Mouse (Mus musculus) right cerebral cortex, postnatal 10 days (tissue): Measurements from ENCODE around the gene R3hdm2.

ENCODE experiments used
- DNase-seq, 2 experiments: peaks; one replicate each; pipeline ENCODE4 v3.0.0; 2021; ENCODE audit warnings: low spot score in 2 of 2

R3hdm2 gene

GRCm38 (mm10) chr10:127380251-127380691, at the start of gene R3hdm2:
Gene R3hdm2, plus strand, starts transcription at chr10:127380327.
- DNase-seq, result peak; percentile 95 to 96

GRCm38 (mm10) chr10:127332211-127332874, 47.8 kb upstream of the R3hdm2 start:
- DNase-seq, result no peak

DNA sequence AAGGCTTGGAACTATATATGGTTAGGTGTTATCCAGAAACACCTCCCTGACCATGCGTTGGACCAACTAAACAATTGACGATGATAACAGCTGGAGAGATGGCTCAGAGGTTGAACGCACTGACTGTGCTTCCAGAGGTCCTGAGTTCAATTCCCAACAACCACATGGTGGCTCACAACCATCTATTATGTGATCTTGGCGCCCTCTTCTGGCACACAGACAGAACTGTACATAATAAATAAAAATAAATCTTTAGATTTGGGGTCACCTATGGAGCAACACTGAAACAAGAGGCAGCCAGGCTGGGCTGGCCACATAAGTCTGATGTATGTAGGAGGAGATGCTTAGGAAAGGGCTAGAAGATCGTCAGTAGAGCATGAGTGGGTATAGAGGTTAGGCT, 47.0 kb upstream of the R3hdm2 start:
- DNase-seq, result no peak

DNA sequence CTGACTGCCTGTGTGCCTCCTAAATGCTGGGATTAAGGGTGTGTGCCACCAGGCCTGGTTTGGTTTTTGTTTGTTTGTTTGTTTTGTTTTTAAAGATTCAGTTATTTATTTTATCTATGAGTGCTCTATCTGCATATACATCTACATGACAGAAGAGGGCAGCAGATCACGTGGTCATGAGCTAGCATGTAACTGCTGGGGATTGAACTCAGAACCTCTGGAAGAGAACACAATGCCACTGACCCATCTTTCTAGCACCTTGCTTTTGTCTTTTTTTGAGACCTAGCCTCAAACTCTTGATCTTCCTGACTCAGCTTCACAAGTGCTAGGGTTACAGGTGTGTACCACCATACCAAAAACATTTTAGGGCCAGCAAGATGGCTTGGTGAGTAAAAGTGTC, 44.9 kb upstream of the R3hdm2 start:
- no peak for DNase-seq

DNA sequence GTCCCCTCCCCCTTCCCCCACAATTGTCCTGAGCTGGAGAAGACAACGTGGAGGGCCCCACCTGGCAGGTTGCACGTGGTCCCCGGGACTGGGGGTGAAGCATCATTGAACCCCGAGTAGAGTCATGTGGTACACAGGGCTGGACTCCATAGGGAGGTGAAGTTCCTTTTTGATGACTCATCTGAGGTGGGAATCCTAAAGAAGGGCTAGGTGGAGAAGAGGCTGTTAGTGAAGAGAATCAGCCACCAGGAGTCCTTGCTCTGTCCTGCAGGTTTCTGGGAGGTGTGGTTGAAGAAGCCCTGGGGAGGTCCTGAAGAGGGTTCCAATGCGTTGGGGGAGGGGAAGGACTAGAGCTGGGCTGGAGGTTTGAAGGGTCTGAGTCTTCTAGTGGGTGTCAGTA, 43.2 kb upstream of the R3hdm2 start:
- no peak for DNase-seq

DNA sequence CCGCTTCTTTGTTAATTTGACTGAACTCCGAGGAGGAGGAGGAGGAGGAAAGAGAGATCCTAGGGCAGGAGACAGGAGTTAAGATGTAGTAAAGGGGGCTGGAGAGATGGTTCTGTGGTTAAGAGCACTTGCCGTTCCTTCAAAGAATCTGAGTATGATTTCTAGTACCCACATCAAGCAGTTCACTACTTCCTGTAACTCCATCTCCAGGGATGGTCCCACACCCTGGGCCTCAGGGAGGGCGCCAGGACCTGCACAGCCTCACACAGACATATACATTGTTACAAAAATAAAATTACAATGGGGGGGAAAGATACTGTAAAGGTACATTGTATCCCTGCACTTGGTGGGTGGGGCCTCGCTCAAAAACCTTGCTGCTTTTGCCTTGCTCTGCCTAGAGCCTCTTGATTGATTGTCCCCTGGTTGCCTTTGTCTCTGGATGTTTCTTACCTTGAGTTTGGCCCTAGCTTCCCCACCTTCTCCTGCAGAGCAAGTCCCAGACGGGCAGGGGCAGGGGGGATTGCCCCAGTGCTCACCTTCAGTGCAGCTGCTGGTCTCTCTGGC, 42.5 kb upstream of the R3hdm2 start:
- DNase-seq, result no peak

- DNase-seq, result peak; percentile 91 to 92
Observed at GRCm38 (mm10) chr10:127338930-127339682, 41.0 kb upstream of the R3hdm2 start.

GRCm38 (mm10) chr10:127339683-127340576, 40.2 kb upstream of the R3hdm2 start:
- no peak for DNase-seq

DNA sequence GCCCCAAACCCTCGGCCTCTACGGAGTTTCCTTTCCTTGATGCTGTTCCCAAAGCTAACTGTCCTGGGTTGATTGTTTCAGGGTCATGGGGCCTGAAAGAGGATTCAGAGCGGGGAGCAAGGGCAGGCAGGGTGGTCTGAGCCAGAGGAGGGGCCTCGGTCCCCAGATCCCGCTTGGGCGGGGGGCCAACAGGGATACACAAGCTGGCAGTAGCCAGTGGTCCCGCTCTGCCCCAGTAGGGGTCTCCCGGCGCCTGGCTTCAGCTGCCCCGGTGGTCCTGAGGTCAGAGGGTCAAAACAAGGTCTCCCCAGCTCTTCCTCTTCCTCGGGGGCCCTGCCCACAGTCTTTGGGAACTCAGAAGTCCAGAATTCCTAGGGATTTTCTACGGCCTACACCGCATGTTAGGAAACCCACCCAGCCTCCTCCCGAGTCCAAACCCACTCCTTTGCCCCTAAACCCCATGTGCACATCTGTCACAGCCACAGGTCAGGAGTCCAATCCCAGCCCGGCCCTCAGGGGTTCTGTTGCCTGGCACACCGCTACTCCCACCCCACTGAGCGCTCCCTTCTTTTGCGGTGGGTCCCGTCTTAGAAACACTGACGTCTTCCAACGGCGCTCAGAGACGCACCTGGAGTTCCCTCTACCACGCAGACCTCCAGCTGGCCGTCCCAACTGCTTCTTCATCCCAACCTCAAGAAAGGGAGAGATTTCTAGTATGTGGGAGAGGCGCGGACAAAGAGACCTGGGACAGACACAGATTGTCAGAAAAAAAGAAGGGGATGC, 39.4 kb upstream of the R3hdm2 start:
- DNase-seq, result no peak

- no peak for DNase-seq
Observed at GRCm38 (mm10) chr10:127341360-127341690, 38.8 kb upstream of the R3hdm2 start.

DNA sequence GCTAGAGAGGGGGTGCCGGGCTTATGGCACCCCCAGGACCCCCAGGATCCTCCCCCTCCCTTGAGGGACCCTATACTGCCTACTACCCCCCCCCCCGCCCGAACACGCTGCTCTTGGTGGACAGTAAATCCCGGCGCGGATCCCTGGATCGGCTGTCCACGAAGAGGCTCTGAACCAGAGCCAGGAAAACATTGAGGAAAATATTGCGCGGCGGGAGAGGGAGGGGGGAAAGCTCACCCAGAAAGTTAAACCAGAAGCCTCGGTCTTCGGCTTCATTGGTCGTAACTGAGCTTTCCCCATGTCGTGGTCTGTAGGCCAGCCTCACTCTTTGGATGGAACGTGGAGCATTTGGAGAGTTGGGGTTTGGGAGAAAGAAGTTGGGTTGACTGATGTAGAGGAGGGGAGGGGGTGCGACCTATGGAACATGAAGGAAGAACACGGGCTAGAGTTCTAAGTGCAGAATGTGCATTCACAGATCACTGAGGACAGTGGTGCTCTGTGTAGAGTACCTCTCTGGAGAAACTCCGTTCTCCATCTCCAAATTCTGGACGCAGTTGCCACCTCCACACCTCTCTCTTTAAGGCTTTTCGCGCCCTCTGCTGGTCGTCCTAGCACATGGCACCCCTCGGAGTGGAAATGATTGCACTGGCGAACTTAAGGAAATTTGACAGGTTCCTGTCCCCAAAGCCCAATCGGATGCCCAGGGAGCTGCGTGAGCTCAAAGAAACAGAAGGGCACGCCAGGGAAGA, 38.1 kb upstream of the R3hdm2 start, which contains the start of gene Gli1:
Gene Gli1 (minus strand): TSS at position 84 of the 749 bp plus-strand sequence.
- peak; percentile 76 to 87 for DNase-seq

GRCm38 (mm10) chr10:127343029-127343428, 37.1 kb upstream of the R3hdm2 start:
- DNase-seq, result no peak

- DNase-seq, result no peak
Observed at GRCm38 (mm10) chr10:127346173-127346572, 34.0 kb upstream of the R3hdm2 start.

DNA sequence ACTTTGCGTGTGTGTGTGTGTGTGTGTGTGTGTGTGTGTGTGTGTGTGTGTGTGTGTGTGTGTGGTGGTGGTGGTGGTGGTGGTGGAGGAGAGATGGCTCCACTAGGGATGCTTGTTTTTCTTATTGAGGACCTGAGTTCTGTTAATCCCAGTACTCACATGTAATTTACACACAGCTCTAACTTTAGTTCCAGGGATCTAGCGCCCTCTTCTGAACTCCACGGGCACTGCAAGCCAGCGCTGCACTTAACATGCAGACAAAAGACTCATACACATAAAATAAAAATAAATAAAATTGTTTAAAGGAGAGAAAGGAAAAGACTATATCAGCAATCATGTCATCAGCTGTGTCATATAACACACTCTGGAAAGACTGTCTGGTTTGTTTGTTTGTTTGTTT, 31.2 kb upstream of the R3hdm2 start:
- DNase-seq, result no peak

GRCm38 (mm10) chr10:127349810-127350209, 30.3 kb upstream of the R3hdm2 start:
- peak; percentile 51 to 68 for DNase-seq

DNA sequence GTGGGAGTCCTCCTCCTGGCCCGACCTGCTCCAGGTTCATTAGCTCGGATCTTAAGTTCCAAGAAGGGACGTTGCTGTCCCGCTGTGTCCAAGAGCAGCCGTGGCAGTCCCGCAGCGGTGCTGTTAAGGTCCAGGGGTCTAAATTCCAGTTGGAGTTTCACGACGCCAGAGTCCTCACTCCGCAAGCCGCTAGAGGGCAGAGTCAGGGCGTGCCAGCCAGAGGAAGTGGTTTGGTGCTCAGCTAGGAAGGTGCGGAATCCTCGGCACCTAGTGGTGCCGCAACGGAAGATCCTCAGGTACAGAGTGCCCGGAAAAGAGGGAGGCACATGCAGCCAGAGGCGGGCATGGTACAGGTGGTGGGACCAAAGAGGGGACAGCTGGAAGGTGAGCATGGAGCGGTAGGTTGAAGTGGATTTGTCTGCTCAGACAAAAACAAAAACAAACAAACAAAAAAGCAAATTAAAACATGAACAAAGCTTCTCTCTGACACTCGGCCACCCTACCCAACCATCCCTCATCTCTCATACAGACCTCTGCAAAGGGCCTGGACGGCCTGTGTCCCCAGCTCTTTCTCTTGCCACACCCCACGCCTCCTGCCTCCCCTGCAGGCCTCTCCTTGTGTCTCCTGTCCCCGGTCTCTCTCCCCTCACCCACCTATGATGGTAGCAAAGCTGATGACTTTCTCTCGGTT, 29.4 kb upstream of the R3hdm2 start:
- DNase-seq, result peak; percentile 79 to 82

GRCm38 (mm10) chr10:127351285-127351595, 28.9 kb upstream of the R3hdm2 start:
- DNase-seq, result no peak

- no peak for DNase-seq
Observed at GRCm38 (mm10) chr10:127351719-127352118, 28.4 kb upstream of the R3hdm2 start.

DNA sequence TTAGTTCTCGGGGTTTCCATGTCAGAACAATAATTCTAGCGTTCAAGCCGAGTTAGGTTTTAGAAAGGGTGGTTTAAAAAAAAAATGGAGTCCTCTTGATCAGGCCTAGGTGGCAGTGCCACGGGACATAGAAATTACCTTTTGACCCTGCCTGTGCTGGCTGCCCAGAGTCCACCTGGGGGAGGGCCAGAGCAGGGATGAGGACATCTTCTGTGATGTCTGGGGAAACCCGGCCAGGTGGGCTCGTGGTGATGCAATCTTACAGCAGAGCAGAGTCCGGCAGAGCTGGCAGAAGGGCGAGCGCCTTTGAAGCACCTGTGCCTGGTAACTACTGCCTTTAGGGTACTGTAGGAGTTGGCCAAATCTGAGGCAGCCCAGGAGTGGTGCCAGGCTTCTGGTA, 27.9 kb upstream of the R3hdm2 start:
- no peak for DNase-seq

DNA sequence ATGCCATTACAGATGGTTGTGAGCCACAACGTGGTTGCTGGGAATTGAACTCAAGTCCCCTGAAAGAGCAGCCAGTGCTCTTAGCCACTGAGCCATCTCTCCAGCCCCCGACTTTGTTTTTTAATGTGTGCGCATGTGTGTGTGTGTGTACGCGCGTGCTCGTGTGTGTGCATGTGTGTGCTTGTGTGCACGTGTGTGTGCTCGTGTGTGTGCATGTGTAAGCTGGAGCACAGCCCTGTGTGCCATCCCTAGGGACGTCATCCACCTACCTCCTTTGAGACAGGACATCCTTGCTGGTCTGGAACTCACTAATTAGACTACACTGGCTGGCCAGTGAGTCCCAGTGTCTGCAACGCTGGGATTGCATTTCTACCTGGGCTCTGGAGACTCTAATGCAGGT, 27.4 kb upstream of the R3hdm2 start:
- DNase-seq, result no peak
